Mouse (Mus musculus): ENCODE data around the gene Pirb. TPM values are rescaled to one million over a fixed set of nuclear protein-coding genes. Genes with fewer than 3 reads are reported as not detected.
"Not testable (repeated sequence)": the region's sequence is repeated elsewhere in the genome, so short reads cannot be mapped to it uniquely, and the experiment has no call there.

The Pirb gene
- 1.9 and 3.8 TPM in 2 replicates for total RNA-seq (2021)
- long read RNA-seq, experiment 1, partial matches to known transcripts: 1 of 2 reads
- long read RNA-seq, experiment 1, other reads (novel, unspliced or antisense): 1 of 2 reads
- long read RNA-seq, experiment 2, partial matches to known transcripts: 1 of 2 reads
- long read RNA-seq, experiment 2, other reads (novel, unspliced or antisense): 0 of 2 reads

GRCm38 (mm10) chr7:3720268-3720667, at the start of gene Pirb:
Gene Pirb (minus strand): TSS chr7:3720391.
- DNase-seq: not testable (repeated sequence)

DNA sequence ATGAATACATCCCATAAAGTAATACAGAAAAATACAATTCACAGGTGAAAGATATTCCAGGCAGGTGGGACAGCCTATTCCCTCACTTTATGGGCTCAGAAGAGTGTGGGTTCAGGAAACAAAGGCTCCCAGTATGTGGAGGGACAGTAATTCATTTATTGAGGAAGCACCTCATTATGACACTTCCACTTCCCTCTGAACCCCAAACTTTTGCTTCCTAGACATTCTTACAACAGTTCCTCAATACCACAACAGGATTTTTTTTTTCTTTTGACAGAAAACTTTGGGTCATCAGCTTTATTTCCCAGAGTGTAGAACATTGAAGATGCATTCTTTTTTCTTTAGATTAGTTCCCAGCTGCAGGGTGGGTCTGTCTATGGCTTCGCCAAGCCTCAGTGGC, 12.5 kb upstream of the Pirb start:
- not testable (repeated sequence) for DNase-seq

- DNase-seq: not testable (repeated sequence)
Observed at GRCm38 (mm10) chr7:3725459-3725858, 5.3 kb upstream of the Pirb start.

DNA sequence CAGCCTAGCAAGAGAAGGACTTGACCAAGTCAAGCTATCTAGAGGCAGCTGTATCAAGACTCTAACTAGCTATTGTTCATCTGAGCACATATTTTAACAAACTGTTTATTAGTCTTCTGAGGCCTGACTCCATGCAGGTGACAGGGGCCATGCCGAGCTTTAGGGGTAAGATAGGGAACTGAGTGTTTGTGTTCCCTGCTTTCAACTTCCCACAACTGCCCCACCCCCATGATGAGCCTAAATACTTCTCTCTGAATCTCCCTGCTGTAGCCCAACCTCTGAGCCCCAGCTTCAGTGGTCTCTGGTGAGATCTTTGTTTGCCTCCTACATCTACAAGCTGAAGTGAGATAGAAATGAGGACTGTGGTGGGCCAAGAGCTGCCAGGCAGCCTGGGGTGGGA, 4.9 kb downstream of the Pirb start:
- no peak for DNase-seq

DNA sequence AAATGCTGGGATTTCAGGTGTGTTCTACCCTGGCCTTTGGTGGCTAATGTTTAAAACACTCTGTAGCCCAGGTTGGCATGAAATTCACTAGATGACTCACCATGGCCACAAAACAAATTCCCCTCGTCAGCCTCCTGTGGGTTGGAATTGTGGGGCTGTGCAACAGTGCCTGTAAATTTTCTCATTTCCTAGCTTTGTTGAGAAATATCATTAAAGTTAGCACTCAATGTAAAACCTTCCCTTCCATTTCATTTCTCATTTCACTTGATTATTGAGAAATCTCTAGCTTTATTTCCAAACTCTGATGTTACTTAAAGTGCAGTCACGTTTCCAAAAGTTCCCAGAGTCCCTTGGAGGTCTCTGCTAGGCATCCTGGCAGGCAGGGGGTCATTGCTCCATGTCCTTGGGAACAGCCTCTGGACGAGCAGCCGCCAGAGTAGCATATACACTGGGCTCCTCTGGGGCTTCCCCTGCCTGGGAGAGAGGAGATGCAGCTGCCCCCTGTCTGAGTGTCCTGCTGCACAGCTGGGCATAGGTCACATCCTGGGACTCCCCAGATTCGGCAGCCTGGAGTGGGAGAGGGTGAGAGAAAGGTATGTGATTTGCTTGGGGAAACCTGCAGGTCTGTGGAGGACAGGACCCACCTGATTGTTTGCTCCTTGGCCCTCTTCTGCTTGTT, 7.8 kb downstream of the Pirb start:
- no peak for DNase-seq

DNA sequence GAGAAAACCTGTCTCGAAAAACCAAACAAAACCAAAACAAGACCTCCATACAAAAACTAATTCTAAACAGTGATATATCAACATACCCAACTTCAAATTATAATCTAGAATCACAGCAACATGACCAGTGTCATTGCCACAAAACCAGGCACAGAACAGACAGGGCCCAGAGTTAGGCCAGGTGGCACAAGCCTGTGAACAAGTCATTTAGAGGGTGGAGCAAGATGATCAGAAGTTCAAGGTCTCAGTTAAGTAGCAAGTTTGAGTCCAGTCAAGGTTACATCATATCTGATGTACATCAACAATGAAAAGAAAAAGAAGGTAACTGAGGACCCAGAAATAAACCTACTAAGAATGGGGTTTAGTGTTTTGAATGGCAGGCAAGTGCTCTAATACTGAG, 11.2 kb downstream of the Pirb start:
- no peak for DNase-seq

- not testable (repeated sequence) for DNase-seq
Observed at GRCm38 (mm10) chr7:3708447-3708980, 11.7 kb downstream of the Pirb start.

GRCm38 (mm10) chr7:3707568-3708413, 12.4 kb downstream of the Pirb start:
- no peak for DNase-seq

DNA sequence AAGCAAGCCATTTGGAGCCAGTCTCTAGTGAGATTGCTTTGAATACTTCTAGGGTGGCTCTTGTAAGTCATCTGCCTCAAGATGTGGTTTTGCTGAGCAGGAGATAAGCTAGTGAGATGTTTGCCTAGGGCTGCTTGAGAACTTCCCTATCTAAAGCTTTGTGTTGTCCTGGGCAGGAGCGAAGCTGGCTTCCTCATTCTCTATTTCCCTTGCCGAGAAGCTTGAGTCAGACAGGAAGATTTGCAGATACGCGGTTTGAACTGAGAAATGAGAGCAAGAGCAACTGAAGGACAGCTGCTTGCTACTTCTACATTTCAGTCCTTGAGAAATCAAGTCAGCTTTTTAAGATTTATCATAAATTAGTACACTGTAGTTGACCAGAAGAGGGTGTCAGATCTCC, 13.2 kb downstream of the Pirb start:
- no peak for DNase-seq

GRCm38 (mm10) chr7:3706343-3706934, 13.8 kb downstream of the Pirb start:
- no peak for DNase-seq

DNA sequence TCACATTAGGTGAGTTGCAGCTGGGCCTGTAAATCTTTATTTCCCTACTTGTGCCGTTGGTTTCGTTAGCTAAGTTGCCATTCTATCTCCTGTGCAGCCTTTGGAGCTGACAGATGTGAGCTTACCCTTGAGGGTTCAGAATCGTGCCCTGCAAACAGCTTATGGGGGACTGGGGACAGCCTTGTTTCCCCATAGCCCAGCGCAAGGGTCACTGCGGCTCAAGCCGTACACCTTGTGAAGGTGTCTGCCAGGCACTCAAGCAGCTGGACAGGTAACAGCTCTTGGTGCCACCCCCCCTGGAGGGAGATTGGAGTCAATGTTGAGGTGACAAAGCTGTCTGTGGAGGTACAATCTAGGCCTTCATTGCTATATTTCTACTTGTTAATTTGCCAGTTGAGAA, 14.3 kb downstream of the Pirb start:
- DNase-seq: no peak

DNA sequence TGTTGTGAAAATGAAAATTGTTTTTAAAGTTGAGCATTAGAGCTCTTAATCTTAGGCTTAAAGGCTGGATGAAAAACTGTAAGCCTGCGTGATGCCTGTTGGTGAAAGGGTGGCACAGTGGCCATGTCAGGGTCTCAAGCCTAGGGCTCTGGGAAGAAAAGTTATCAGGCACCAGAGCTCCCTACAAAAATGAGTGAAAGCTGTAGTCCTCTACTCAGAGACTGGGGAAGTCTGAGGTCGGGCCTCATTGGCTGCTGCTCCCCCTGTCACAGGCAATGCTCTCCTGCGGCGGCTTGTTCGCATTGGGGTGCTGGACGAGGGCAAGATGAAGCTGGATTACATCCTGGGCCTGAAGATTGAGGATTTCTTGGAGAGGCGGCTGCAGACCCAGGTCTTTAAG, 14.7 kb downstream of the Pirb start:
- peak; percentile 32 for DNase-seq

GRCm38 (mm10) chr7:3704475-3704874, 15.7 kb downstream of the Pirb start:
- DNase-seq: no peak

GRCm38 (mm10) chr7:3703879-3704441, 16.2 kb downstream of the Pirb start, which contains the start of gene Rps9:
Gene Rps9 (plus strand): TSS chr7:3703993.
- DNase-seq: peak; percentile 97

DNA sequence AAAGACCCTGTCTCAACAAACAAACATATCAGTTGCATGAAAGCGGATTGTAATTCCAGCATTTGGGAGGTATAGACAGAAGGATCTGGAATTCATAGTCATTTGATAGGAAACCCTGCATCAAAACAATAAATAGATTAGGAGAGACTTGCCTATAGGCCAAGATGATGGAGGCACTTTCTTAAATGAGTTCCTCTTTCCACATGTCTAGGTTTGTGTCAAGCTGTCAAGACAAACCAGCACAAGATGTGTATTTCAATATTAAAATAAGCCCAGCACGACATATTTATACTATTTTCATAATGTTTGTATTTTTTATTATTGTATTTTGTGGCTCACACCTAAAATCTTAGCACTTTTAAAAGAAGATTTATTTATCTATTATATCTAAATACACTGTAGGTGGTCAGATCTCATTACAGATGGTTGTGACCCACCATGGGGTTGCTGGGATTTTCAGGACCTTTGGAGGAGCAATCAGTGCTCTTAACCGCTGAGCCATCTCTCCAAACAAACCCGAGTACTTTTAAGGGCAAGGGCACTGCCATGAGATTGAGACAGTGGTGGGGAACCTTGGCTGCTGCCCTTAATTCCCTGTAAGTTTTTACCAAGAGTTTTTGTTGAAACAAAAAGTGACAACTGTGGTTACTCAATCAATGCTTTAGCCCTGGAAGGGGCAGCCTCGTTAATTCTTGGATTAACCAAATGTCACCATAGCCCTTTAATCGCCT, 16.9 kb downstream of the Pirb start:
- DNase-seq: no peak

DNA sequence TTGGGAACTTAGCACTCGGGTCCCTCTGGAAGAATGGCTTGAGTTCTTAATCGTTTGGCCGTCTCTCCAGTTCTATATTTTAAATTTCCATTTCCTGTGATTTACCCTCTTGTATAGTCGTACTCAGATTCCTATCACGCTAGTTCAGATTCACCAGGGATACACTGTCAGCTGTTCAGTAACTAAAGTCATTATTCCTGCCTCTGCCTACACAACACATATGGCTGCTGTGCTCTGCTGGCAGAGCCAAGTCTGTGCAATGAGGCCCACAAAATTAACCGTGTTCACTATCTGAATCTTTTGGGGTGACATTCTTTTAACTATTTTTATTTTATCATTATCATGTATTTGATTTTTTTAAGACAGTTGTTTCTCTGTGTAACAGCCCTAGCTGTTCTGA, 21.7 kb downstream of the Pirb start:
- no peak for DNase-seq

- DNase-seq: peak; percentile 40
Observed at GRCm38 (mm10) chr7:3694949-3695305, 25.3 kb downstream of the Pirb start.

DNA sequence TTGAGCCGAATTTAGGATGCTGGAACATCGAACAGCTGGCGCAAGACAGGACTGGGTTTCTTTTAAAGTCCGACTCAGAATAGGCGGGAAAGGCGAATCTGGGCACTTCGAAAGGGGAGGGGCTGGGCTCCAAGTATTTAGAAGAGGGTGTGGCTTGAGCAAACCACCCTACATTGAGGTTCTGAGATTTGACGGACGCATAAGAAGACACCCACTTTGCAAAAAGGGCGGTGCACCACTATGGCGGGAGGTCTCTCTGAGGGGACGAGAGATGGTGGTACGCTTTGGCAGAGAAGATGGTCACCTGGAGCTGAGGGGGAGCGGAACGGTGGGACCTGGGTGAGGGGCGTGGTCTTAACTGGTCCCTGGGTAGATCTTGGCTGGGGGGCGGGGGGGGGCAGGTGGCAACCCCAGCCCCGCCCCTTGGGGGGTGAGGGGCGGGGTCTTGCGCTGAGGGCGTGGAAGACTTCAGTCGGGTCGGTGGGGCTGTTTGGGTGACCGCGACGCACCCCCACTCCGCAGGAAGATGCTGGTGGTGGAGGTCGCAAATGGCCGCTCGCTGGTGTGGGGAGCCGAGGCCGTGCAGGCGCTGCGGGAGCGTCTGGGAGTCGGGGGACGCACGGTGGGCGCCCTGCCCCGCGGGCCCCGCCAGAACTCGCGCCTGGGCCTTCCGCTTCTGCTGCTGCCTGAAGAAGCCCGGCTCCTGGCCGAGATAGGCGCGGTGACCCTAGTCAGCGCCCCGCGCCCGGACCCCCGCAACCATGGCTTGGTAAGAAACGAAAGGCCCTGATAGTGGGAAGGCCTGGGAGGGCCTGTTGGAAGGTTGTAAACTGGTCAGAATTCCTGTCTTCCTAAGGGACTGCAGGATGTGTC, 25.9 kb downstream of the Pirb start:
- DNase-seq: peak; percentile 86

- DNase-seq: no peak
Observed at GRCm38 (mm10) chr7:3693809-3694075, 26.4 kb downstream of the Pirb start.

GRCm38 (mm10) chr7:3692987-3693808, 27.0 kb downstream of the Pirb start, which contains the start of gene Mboat7:
Gene Mboat7 (minus strand): TSS chr7:3693523.
- DNase-seq: peak; percentile 98

Measured in adrenal gland, postnatal 14 days (tissue).